Mouse (Mus musculus) kidney, postnatal 0 days (tissue): ENCODE measurements at regions not wholly inside any gene's neighbourhood (a gene's known extent, or its start where the extent isn't known, plus 50 kb on each side); places are given as distances from the start of the nearest gene placed in this dataset.

ENCODE experiments used
- ATAC-seq: fragments of 200-750 bp; cut with Nextera tagmentation; replicated peaks from 2 replicates; pipeline ENCODE4 v1.8.0; 2017; ENCODE audit warnings: low read depth, moderate number of reproducible peaks, moderate TSS enrichment, moderate library complexity; ENCODE audit not compliant: low FRiP score
- DNase-seq: peaks from one replicate; pipeline ENCODE4 v3.0.0-alpha.2; 2016; ENCODE audit warnings: low spot score
- H3K27ac ChIP-seq: fragments of 300-500 bp; sonication (generic); 2 replicates; pipeline ENCODE4 v1.5.1; 2014; ENCODE audit warnings: mild to moderate bottlenecking
- H3K27me3 ChIP-seq: fragments of 300-500 bp; sonication (generic); 2 replicates; pipeline ENCODE4 v1.6.1; 2014; ENCODE audit warnings: low read length, mixed read lengths; ENCODE audit not compliant: insufficient read depth
- H3K36me3 ChIP-seq: fragments of 300-500 bp; sonication (generic); 2 replicates; pipeline ENCODE4 v1.6.1; 2014; ENCODE audit warnings: low read length, mixed read lengths; ENCODE audit not compliant: insufficient read depth
- H3K4me1 ChIP-seq: fragments of 300-500 bp; sonication (generic); replicated peaks from 2 replicates; pipeline ENCODE4 v1.6.1; 2014; ENCODE audit warnings: antibody characterized with exemption, low read length, mixed read lengths; ENCODE audit not compliant: insufficient read depth
- H3K4me2 ChIP-seq: fragments of 300-500 bp; sonication (generic); 2 replicates; pipeline ENCODE4 v1.6.1; 2014; ENCODE audit warnings: mild to moderate bottlenecking, low read length, moderate library complexity, mixed read lengths
- H3K4me3 ChIP-seq: fragments of 300-500 bp; sonication (generic); replicated peaks from 2 replicates; pipeline ENCODE4 v1.5.1; 2014; ENCODE audit warnings: low read depth, low read length
- H3K9ac ChIP-seq: fragments of 300-500 bp; sonication (generic); 2 replicates; pipeline ENCODE4 v1.6.1; 2014; ENCODE audit warnings: low read depth, low read length
- H3K9me3 ChIP-seq: fragments of 300-500 bp; sonication (generic); replicated peaks from 2 replicates; pipeline ENCODE4 v1.6.1; 2016; ENCODE audit warnings: low read length, inconsistent platforms, mixed read lengths
- CTCF ChIP-seq: IDR thresholded peaks from 2 replicates; pipeline ENCODE4 v1.5.1; 2016; ENCODE audit warnings: antibody characterized with exemption, low read depth, mild to moderate bottlenecking, moderate library complexity
- WGBS: fragments of 180-500 bp; shearing (Covaris S2); extraction: QIAGEN DNeasy Blood & Tissue Kit; methylation state at CpG from one replicate; pipeline ENCODE4 v1.1.7; 2014; 5-methylcytosine and 5-hydroxymethylcytosine counted together

- no peak overlapping the region for H3K27ac ChIP-seq
- no peaks in the 10 kb centered on the region for H3K9me3 ChIP-seq
- ATAC-seq (no peak), DNase-seq (no peak)
- no peaks in the 10 kb centered on the region for H3K4me1 ChIP-seq
- H3K36me3 ChIP-seq: no peaks in the 10 kb centered on the region
- H3K4me3 ChIP-seq: no peak overlapping the region
- WGBS: 82% methylated on average over 6 of the region's 6 CpGs
- no peak overlapping the region for H3K4me2 ChIP-seq
- TF ChIP-seq CTCF: no peak
- H3K27me3 ChIP-seq: no peaks in the 10 kb centered on the region
- H3K9ac ChIP-seq: no peak overlapping the region
Measured at GRCm38 (mm10) chr12:58437031-58437430, 167.9 kb upstream of the Clec14a start.

GRCm38 (mm10) chr12:58434504-58434903 lies 165.4 kb upstream of the Clec14a start:
- no peaks in the 10 kb centered on the region for H3K4me1 ChIP-seq
- no peak overlapping the region for H3K27ac ChIP-seq
- no peaks in the 10 kb centered on the region for H3K36me3 ChIP-seq
- H3K9me3 ChIP-seq: no peaks in the 10 kb centered on the region
- ATAC-seq: no peak
- WGBS: 74% methylated on average over 5 of the region's 5 CpGs
- no peak overlapping the region for H3K9ac ChIP-seq
- TF ChIP-seq CTCF: no peak
- H3K4me3 ChIP-seq: no peak overlapping the region
- H3K4me2 ChIP-seq: no peak overlapping the region
- no peaks in the 10 kb centered on the region for H3K27me3 ChIP-seq
- no peak for DNase-seq

GRCm38 (mm10) chr12:58429929-58430328 lies 160.8 kb upstream of the Clec14a start:
- Histone ChIP-seq H3K4me2 (no peak overlapping the region), H3K27me3 (no peaks in the 10 kb centered on the region), H3K9me3 (no peaks in the 10 kb centered on the region), H3K4me3 (no peak overlapping the region), H3K27ac (no peak overlapping the region), H3K36me3 (no peaks in the 10 kb centered on the region), H3K4me1 (no peaks in the 10 kb centered on the region), H3K9ac (no peak overlapping the region)
- ATAC-seq: no peak
- TF ChIP-seq CTCF: no peak
- WGBS: 76% methylated on average over 5 of the region's 5 CpGs
- DNase-seq: no peak

GRCm38 (mm10) chr12:58426758-58427157 lies 157.7 kb upstream of the Clec14a start:
- ATAC-seq (no peak), DNase-seq (no peak)
- H3K9ac ChIP-seq: no peak overlapping the region
- no peak overlapping the region for H3K27ac ChIP-seq
- 93% methylated on average over 6 of the region's 6 CpGs for WGBS
- H3K4me3 ChIP-seq: no peak overlapping the region
- no peak for TF ChIP-seq CTCF
- no peak overlapping the region for H3K4me2 ChIP-seq
- no peaks in the 10 kb centered on the region for H3K4me1 ChIP-seq
- H3K27me3 ChIP-seq: no peaks in the 10 kb centered on the region
- H3K9me3 ChIP-seq: no peaks in the 10 kb centered on the region
- no peaks in the 10 kb centered on the region for H3K36me3 ChIP-seq

- Histone ChIP-seq H3K27ac (peak overlapping the region; percentile 48; the same call in 1 of the 2 replicates), H3K9ac (no peak overlapping the region)
- no peak for ATAC-seq
Measured at GRCm38 (mm10) chr12:58425961-58426360, 156.9 kb upstream of the Clec14a start.

GRCm38 (mm10) chr12:58423581-58423980 lies 154.5 kb upstream of the Clec14a start:
- TF ChIP-seq CTCF: no peak
- H3K4me3 ChIP-seq: no peak overlapping the region
- no peak for ATAC-seq

More at GRCm38 (mm10) chr12:58425961-58426360, 156.9 kb upstream of the Clec14a start:
- H3K27me3 ChIP-seq: no peaks in the 10 kb centered on the region
- H3K9me3 ChIP-seq: no peaks in the 10 kb centered on the region
- no peaks in the 10 kb centered on the region for H3K36me3 ChIP-seq
- H3K4me3 ChIP-seq: no peak overlapping the region
- WGBS: 70% methylated on average over 4 of the region's 4 CpGs
- no peaks in the 10 kb centered on the region for H3K4me1 ChIP-seq
- peak; percentile 48 for DNase-seq
- H3K4me2 ChIP-seq: no peak overlapping the region
- TF ChIP-seq CTCF: no peak

GRCm38 (mm10) chr12:58401904-58402303 lies 132.8 kb upstream of the Clec14a start:
- DNase-seq: no peak
- H3K27me3 ChIP-seq: no peaks in the 10 kb centered on the region
- H3K4me3 ChIP-seq: no peak overlapping the region
- H3K9me3 ChIP-seq: no peaks in the 10 kb centered on the region
- H3K4me2 ChIP-seq: no peak overlapping the region
- no peaks in the 10 kb centered on the region for H3K4me1 ChIP-seq
- 58% methylated on average over 3 of the region's 3 CpGs for WGBS
- no peaks in the 10 kb centered on the region for H3K36me3 ChIP-seq
- H3K9ac ChIP-seq: no peak overlapping the region
- H3K27ac ChIP-seq: no peak overlapping the region
- no peak for TF ChIP-seq CTCF
- no peak for ATAC-seq

More at GRCm38 (mm10) chr12:58423581-58423980, 154.5 kb upstream of the Clec14a start:
- no peak overlapping the region for H3K9ac ChIP-seq
- no peak overlapping the region for H3K27ac ChIP-seq
- H3K36me3 ChIP-seq: no peaks in the 10 kb centered on the region
- H3K27me3 ChIP-seq: no peaks in the 10 kb centered on the region
- DNase-seq: peak; percentile 15
- no peaks in the 10 kb centered on the region for H3K4me1 ChIP-seq
- WGBS: 6% methylated on average over 1 of the region's 1 CpGs
- no peak overlapping the region for H3K4me2 ChIP-seq
- H3K9me3 ChIP-seq: no peaks in the 10 kb centered on the region
